Mouse (Mus musculus) limb, embryonic 14.5 days (tissue): ENCODE results near the gene 2210017I01Rik. TPM values are rescaled to one million over a fixed set of nuclear protein-coding genes. Genes with fewer than 3 reads are reported as not detected.

Experiments
- ATAC-seq: fragments of 200-750 bp; cut with Nextera tagmentation; 2 replicates; pipeline ENCODE4 v1.8.0; 2017; ENCODE audit warnings: low read depth, moderate number of reproducible peaks, moderate TSS enrichment; ENCODE audit not compliant: low FRiP score
- DNase-seq: peaks from one replicate; pipeline ENCODE4 v3.0.0-alpha.2; 2015; ENCODE audit warnings: low spot score
- H3K27ac ChIP-seq: fragments of 300-500 bp; sonication (generic); replicated peaks from 2 replicates; pipeline ENCODE4 v1.5.1; 2014; ENCODE audit warnings: low read depth, mild to moderate bottlenecking, low read length, moderate library complexity, mixed read lengths
- H3K27me3 ChIP-seq: fragments of 300-500 bp; sonication (generic); 2 replicates; pipeline ENCODE4 v1.6.1; 2014; ENCODE audit warnings: low read length, mixed read lengths; ENCODE audit not compliant: control insufficient read depth, insufficient read depth
- H3K36me3 ChIP-seq: fragments of 300-500 bp; sonication (generic); 2 replicates; pipeline ENCODE4 v1.6.1; 2014; ENCODE audit warnings: mild to moderate bottlenecking, low read length, moderate library complexity, mixed read lengths; ENCODE audit not compliant: control insufficient read depth, insufficient read depth
- H3K4me1 ChIP-seq: fragments of 300-500 bp; sonication (generic); 2 replicates; pipeline ENCODE4 v1.6.1; 2014; ENCODE audit warnings: antibody characterized with exemption, low read length, mixed read lengths; ENCODE audit not compliant: control insufficient read depth, insufficient read depth
- H3K4me2 ChIP-seq: fragments of 300-500 bp; sonication (generic); replicated peaks from 2 replicates; pipeline ENCODE4 v1.6.1; 2014; ENCODE audit warnings: low read depth, mild to moderate bottlenecking, low read length, moderate library complexity; ENCODE audit not compliant: severe bottlenecking
- H3K4me3 ChIP-seq: fragments of 300-500 bp; sonication (generic); replicated peaks from 2 replicates; pipeline ENCODE4 v1.5.1; 2014; ENCODE audit warnings: low read length
- H3K9ac ChIP-seq: fragments of 300-500 bp; sonication (generic); 2 replicates; pipeline ENCODE4 v1.6.1; 2014; ENCODE audit warnings: mild to moderate bottlenecking, low read depth, low read length, moderate library complexity; ENCODE audit not compliant: severe bottlenecking
- H3K9me3 ChIP-seq: fragments of 300-500 bp; sonication (generic); 2 replicates; pipeline ENCODE4 v1.6.1; 2016; ENCODE audit warnings: low read length; ENCODE audit not compliant: control insufficient read depth
- POLR2A ChIP-seq: fragments of 200-500 bp; IDR thresholded peaks from 2 replicates; pipeline ENCODE4 v1.8.0; 2012; ENCODE audit warnings: inconsistent platforms, mild to moderate bottlenecking, moderate library complexity, borderline replicate concordance; ENCODE audit not compliant: insufficient read depth, insufficient read length; ENCODE audit errors: extremely low read depth
- WGBS: fragments of 180-500 bp; shearing (Covaris S2); extraction: QIAGEN DNeasy Blood & Tissue Kit; methylation state at CpG from one replicate; pipeline ENCODE4 v1.1.7; 2014; 5-methylcytosine and 5-hydroxymethylcytosine counted together
- polyA plus RNA-seq, 2 experiments: library from polyadenylated mRNA; depleted of rRNA in 1 of 2; stranded (reverse) in 1 of 2; unstranded in 1 of 2; fragments of >200 nt; fragmentation: Nextera tagmentation in 1 of 2; extraction: Ambion mirVana in 1 of 2; gene quantifications; 2 replicates each; pipeline versions ENCODE4 v1.2.1 to v1.2.3; 2012 to 2014

The 2210017I01Rik gene
- polyA plus RNA-seq, 2 experiments, result not detected

GRCm38 (mm10) chr3:92568752-92569151, 38.5 kb downstream of the 2210017I01Rik start:
- no peak overlapping the region for H3K4me3 ChIP-seq
- no peak overlapping the region for H3K4me2 ChIP-seq
- H3K27ac ChIP-seq, result no peak overlapping the region
- DNase-seq, result no peak
- no peak for TF ChIP-seq POLR2A
- 93% methylated on average over 2 of the region's 2 CpGs for WGBS
- H3K9ac ChIP-seq, result no peak overlapping the region
- no peaks in the 10 kb centered on the region for H3K36me3 ChIP-seq
- H3K4me1 ChIP-seq, result no peaks in the 10 kb centered on the region
- no peaks in the 10 kb centered on the region for H3K9me3 ChIP-seq
- no peak for ATAC-seq
- H3K27me3 ChIP-seq, result no peaks in the 10 kb centered on the region

GRCm38 (mm10) chr3:92565418-92565817, 41.9 kb downstream of the 2210017I01Rik start:
- no peak overlapping the region for H3K9ac ChIP-seq
- H3K9me3 ChIP-seq, result no peaks in the 10 kb centered on the region
- no peaks in the 10 kb centered on the region for H3K27me3 ChIP-seq
- H3K36me3 ChIP-seq, result no peaks in the 10 kb centered on the region
- no peaks in the 10 kb centered on the region for H3K4me1 ChIP-seq
- TF ChIP-seq POLR2A, result no peak
- H3K27ac ChIP-seq, result no peak overlapping the region
- DNase-seq, result no peak
- no peak overlapping the region for H3K4me2 ChIP-seq
- no peak for ATAC-seq
- no peak overlapping the region for H3K4me3 ChIP-seq

Other genes with a start within 250 kb of the 2210017I01Rik start
- 0.27 and 0.43 TPM in 2 replicates for gene Sprr2f, start 242.3 kb downstream of the 2210017I01Rik start, polyA plus RNA-seq (2012; rRNA removed)
- not detected in 2 replicates for gene Sprr2f, start 242.3 kb downstream of the 2210017I01Rik start, polyA plus RNA-seq (2014; fragmentation: Nextera tagmentation; extraction: Ambion mirVana)
- gene Sprr2h, start 221.8 kb downstream of the 2210017I01Rik start, polyA plus RNA-seq (2012; rRNA removed), result 0.09 TPM in 1 of 2 replicates, not detected in the other
- 0.28 TPM in 1 of 2 replicates, not detected in the other for gene Sprr2h, start 221.8 kb downstream of the 2210017I01Rik start, polyA plus RNA-seq (2014; fragmentation: Nextera tagmentation; extraction: Ambion mirVana)
- gene Sprr2i, start 199.5 kb downstream of the 2210017I01Rik start, polyA plus RNA-seq (2012; rRNA removed), result not detected in 2 replicates
- not detected in 2 replicates for gene Sprr2i, start 199.5 kb downstream of the 2210017I01Rik start, polyA plus RNA-seq (2014; fragmentation: Nextera tagmentation; extraction: Ambion mirVana)
- not detected in 2 replicates for gene Sprr2j-ps, start 189.4 kb downstream of the 2210017I01Rik start, polyA plus RNA-seq (2012; rRNA removed)
- 0.39 TPM in 1 of 2 replicates, not detected in the other for gene Sprr2j-ps, start 189.4 kb downstream of the 2210017I01Rik start, polyA plus RNA-seq (2014; fragmentation: Nextera tagmentation; extraction: Ambion mirVana)
- 6.2 and 7.4 TPM in 2 replicates for gene Gm9774, start 178.1 kb downstream of the 2210017I01Rik start, polyA plus RNA-seq (2012; rRNA removed)
- gene Gm9774, start 178.1 kb downstream of the 2210017I01Rik start, polyA plus RNA-seq (2014; fragmentation: Nextera tagmentation; extraction: Ambion mirVana), result 5.1 and 5.9 TPM in 2 replicates
- gene Sprr2k, start 174.9 kb downstream of the 2210017I01Rik start, polyA plus RNA-seq (2012; rRNA removed), result not detected in 2 replicates
- gene Sprr2k, start 174.9 kb downstream of the 2210017I01Rik start, polyA plus RNA-seq (2014; fragmentation: Nextera tagmentation; extraction: Ambion mirVana), result not detected in 2 replicates
- 6.1 and 6.3 TPM in 2 replicates for gene Sprr1b, start 168.7 kb downstream of the 2210017I01Rik start, polyA plus RNA-seq (2012; rRNA removed)
- 8.4 and 15.7 TPM in 2 replicates for gene Sprr1b, start 168.7 kb downstream of the 2210017I01Rik start, polyA plus RNA-seq (2014; fragmentation: Nextera tagmentation; extraction: Ambion mirVana)
- gene Sprr3, start 148.8 kb downstream of the 2210017I01Rik start, polyA plus RNA-seq (2012; rRNA removed), result not detected in 2 replicates
- gene Sprr3, start 148.8 kb downstream of the 2210017I01Rik start, polyA plus RNA-seq (2014; fragmentation: Nextera tagmentation; extraction: Ambion mirVana), result 0.25 TPM in 1 of 2 replicates, not detected in the other
- 6.4 and 6.5 TPM in 2 replicates for gene Sprr1a, start 121.6 kb downstream of the 2210017I01Rik start, polyA plus RNA-seq (2012; rRNA removed)
- gene Sprr1a, start 121.6 kb downstream of the 2210017I01Rik start, polyA plus RNA-seq (2014; fragmentation: Nextera tagmentation; extraction: Ambion mirVana), result 12.7 and 21.2 TPM in 2 replicates
- not detected in 2 replicates for gene Sprr4, start 107.0 kb downstream of the 2210017I01Rik start, polyA plus RNA-seq (2012; rRNA removed)
- gene Sprr4, start 107.0 kb downstream of the 2210017I01Rik start, polyA plus RNA-seq (2014; fragmentation: Nextera tagmentation; extraction: Ambion mirVana), result not detected in 2 replicates
- not detected in 2 replicates for gene 2310046K23Rik, start 73.0 kb downstream of the 2210017I01Rik start, polyA plus RNA-seq (2012; rRNA removed)
- gene 2310046K23Rik, start 73.0 kb downstream of the 2210017I01Rik start, polyA plus RNA-seq (2014; fragmentation: Nextera tagmentation; extraction: Ambion mirVana), result not detected in 2 replicates
- 0.12 and 0.14 TPM in 2 replicates for gene Ivl, start 33.8 kb downstream of the 2210017I01Rik start, polyA plus RNA-seq (2012; rRNA removed)
- gene Ivl, start 33.8 kb downstream of the 2210017I01Rik start, polyA plus RNA-seq (2014; fragmentation: Nextera tagmentation; extraction: Ambion mirVana), result 0.14 and 0.72 TPM in 2 replicates
- not detected in 2 replicates for gene Smcp, start 18.5 kb downstream of the 2210017I01Rik start, polyA plus RNA-seq (2012; rRNA removed)
- not detected in 2 replicates for gene Smcp, start 18.5 kb downstream of the 2210017I01Rik start, polyA plus RNA-seq (2014; fragmentation: Nextera tagmentation; extraction: Ambion mirVana)
- not detected in 2 replicates for gene Lce6a, start 14.2 kb upstream of the 2210017I01Rik start, polyA plus RNA-seq (2012; rRNA removed)
- gene Lce6a, start 14.2 kb upstream of the 2210017I01Rik start, polyA plus RNA-seq (2014; fragmentation: Nextera tagmentation; extraction: Ambion mirVana), result 0.59 TPM in 1 of 2 replicates, not detected in the other
- gene Lce1a1, start 40.8 kb upstream of the 2210017I01Rik start, polyA plus RNA-seq (2012; rRNA removed), result not detected in 2 replicates
- gene Lce1a1, start 40.8 kb upstream of the 2210017I01Rik start, polyA plus RNA-seq (2014; fragmentation: Nextera tagmentation; extraction: Ambion mirVana), result not detected in 2 replicates
- not detected in 2 replicates for gene Lce1b, start 49.4 kb upstream of the 2210017I01Rik start, polyA plus RNA-seq (2012; rRNA removed)
- gene Lce1b, start 49.4 kb upstream of the 2210017I01Rik start, polyA plus RNA-seq (2014; fragmentation: Nextera tagmentation; extraction: Ambion mirVana), result not detected in 2 replicates
- gene Lce1a2, start 62.8 kb upstream of the 2210017I01Rik start, polyA plus RNA-seq (2012; rRNA removed), result not detected in 2 replicates
- gene Lce1a2, start 62.8 kb upstream of the 2210017I01Rik start, polyA plus RNA-seq (2014; fragmentation: Nextera tagmentation; extraction: Ambion mirVana), result not detected in 2 replicates
- gene Lce1c, start 71.8 kb upstream of the 2210017I01Rik start, polyA plus RNA-seq (2012; rRNA removed), result not detected in 2 replicates
- not detected in 2 replicates for gene Lce1c, start 71.8 kb upstream of the 2210017I01Rik start, polyA plus RNA-seq (2014; fragmentation: Nextera tagmentation; extraction: Ambion mirVana)
- gene Lce1d, start 79.7 kb upstream of the 2210017I01Rik start, polyA plus RNA-seq (2012; rRNA removed), result not detected in 2 replicates
- gene Lce1d, start 79.7 kb upstream of the 2210017I01Rik start, polyA plus RNA-seq (2014; fragmentation: Nextera tagmentation; extraction: Ambion mirVana), result not detected in 2 replicates
- not detected in 2 replicates for gene Lce1e, start 101.6 kb upstream of the 2210017I01Rik start, polyA plus RNA-seq (2012; rRNA removed)
- gene Lce1e, start 101.6 kb upstream of the 2210017I01Rik start, polyA plus RNA-seq (2014; fragmentation: Nextera tagmentation; extraction: Ambion mirVana), result not detected in 2 replicates
- gene Lce1f, start 112.9 kb upstream of the 2210017I01Rik start, polyA plus RNA-seq (2012; rRNA removed), result not detected in 2 replicates
- not detected in 2 replicates for gene Lce1f, start 112.9 kb upstream of the 2210017I01Rik start, polyA plus RNA-seq (2014; fragmentation: Nextera tagmentation; extraction: Ambion mirVana)
- not detected in 2 replicates for gene Gm38119, start 131.6 kb upstream of the 2210017I01Rik start, polyA plus RNA-seq (2012; rRNA removed)
- gene Gm38119, start 131.6 kb upstream of the 2210017I01Rik start, polyA plus RNA-seq (2014; fragmentation: Nextera tagmentation; extraction: Ambion mirVana), result not detected in 2 replicates
- not detected in 2 replicates for gene Lce1g, start 144.8 kb upstream of the 2210017I01Rik start, polyA plus RNA-seq (2012; rRNA removed)
- gene Lce1g, start 144.8 kb upstream of the 2210017I01Rik start, polyA plus RNA-seq (2014; fragmentation: Nextera tagmentation; extraction: Ambion mirVana), result not detected in 2 replicates
- not detected in 2 replicates for gene Lce1h, start 157.6 kb upstream of the 2210017I01Rik start, polyA plus RNA-seq (2012; rRNA removed)
- not detected in 2 replicates for gene Lce1h, start 157.6 kb upstream of the 2210017I01Rik start, polyA plus RNA-seq (2014; fragmentation: Nextera tagmentation; extraction: Ambion mirVana)
- not detected in 2 replicates for gene Lce1i, start 171.4 kb upstream of the 2210017I01Rik start, polyA plus RNA-seq (2012; rRNA removed)
- gene Lce1i, start 171.4 kb upstream of the 2210017I01Rik start, polyA plus RNA-seq (2014; fragmentation: Nextera tagmentation; extraction: Ambion mirVana), result not detected in 2 replicates
- not detected in 2 replicates for gene Lce1j, start 183.0 kb upstream of the 2210017I01Rik start, polyA plus RNA-seq (2012; rRNA removed)
- gene Lce1j, start 183.0 kb upstream of the 2210017I01Rik start, polyA plus RNA-seq (2014; fragmentation: Nextera tagmentation; extraction: Ambion mirVana), result not detected in 2 replicates
- not detected in 2 replicates for gene Lce1k, start 200.4 kb upstream of the 2210017I01Rik start, polyA plus RNA-seq (2012; rRNA removed)
- gene Lce1k, start 200.4 kb upstream of the 2210017I01Rik start, polyA plus RNA-seq (2014; fragmentation: Nextera tagmentation; extraction: Ambion mirVana), result not detected in 2 replicates
- gene Kprp, start 219.8 kb upstream of the 2210017I01Rik start, polyA plus RNA-seq (2012; rRNA removed), result 0.03 TPM in 1 of 2 replicates, not detected in the other
- gene Kprp, start 219.8 kb upstream of the 2210017I01Rik start, polyA plus RNA-seq (2014; fragmentation: Nextera tagmentation; extraction: Ambion mirVana), result not detected in 2 replicates
- not detected in 2 replicates for gene Lce1l, start 243.8 kb upstream of the 2210017I01Rik start, polyA plus RNA-seq (2012; rRNA removed)
- gene Lce1l, start 243.8 kb upstream of the 2210017I01Rik start, polyA plus RNA-seq (2014; fragmentation: Nextera tagmentation; extraction: Ambion mirVana), result not detected in 2 replicates